Mouse (Mus musculus) midbrain, embryonic 14.5 days (tissue): ENCODE data around the gene Dpm3. TPM values are rescaled to one million over a fixed set of nuclear protein-coding genes. Genes with fewer than 3 reads are reported as not detected.
A peak's percentile ranks its signal among the peaks of the same experiment; 100 is the strongest.

Source experiments
- ATAC-seq: fragments of 200-750 bp; cut with Nextera tagmentation; 2 replicates; pipeline ENCODE4 v1.8.0; 2017; ENCODE audit warnings: moderate number of reproducible peaks, moderate library complexity; ENCODE audit not compliant: low FRiP score, low TSS enrichment
- DNase-seq: peaks from one replicate; pipeline ENCODE4 v3.0.0-alpha.2; 2015
- H3K27ac ChIP-seq: fragments of 300-500 bp; sonication (generic); replicated peaks from 2 replicates; pipeline ENCODE4 v1.5.1; 2014; ENCODE audit warnings: mild to moderate bottlenecking, low read depth, low read length, moderate library complexity
- H3K27me3 ChIP-seq: fragments of 300-500 bp; sonication (generic); 2 replicates; pipeline ENCODE4 v1.6.1; 2014; ENCODE audit warnings: low read length, control low read depth, mixed read lengths; ENCODE audit not compliant: control insufficient read depth, insufficient read depth
- H3K36me3 ChIP-seq: fragments of 300-500 bp; sonication (generic); 2 replicates; pipeline ENCODE4 v1.6.1; 2014; ENCODE audit warnings: low read length, control low read depth; ENCODE audit not compliant: control insufficient read depth, insufficient read depth
- H3K4me1 ChIP-seq: fragments of 300-500 bp; sonication (generic); 2 replicates; pipeline ENCODE4 v1.6.1; 2014; ENCODE audit warnings: mild to moderate bottlenecking, antibody characterized with exemption, low read length, control low read depth; ENCODE audit not compliant: control insufficient read depth, insufficient read depth
- H3K4me2 ChIP-seq: fragments of 300-500 bp; sonication (generic); 2 replicates; pipeline ENCODE4 v1.6.1; 2014; ENCODE audit warnings: mild to moderate bottlenecking, low read length, moderate library complexity
- H3K4me3 ChIP-seq: fragments of 300-500 bp; sonication (generic); replicated peaks from 2 replicates; pipeline ENCODE4 v1.5.1; 2014; ENCODE audit warnings: low read depth, low read length
- H3K9ac ChIP-seq: fragments of 300-500 bp; sonication (generic); replicated peaks from 2 replicates; pipeline ENCODE4 v1.6.1; 2014; ENCODE audit warnings: mild to moderate bottlenecking, low read length, moderate library complexity
- H3K9me3 ChIP-seq: fragments of 300-500 bp; sonication (generic); 2 replicates; pipeline ENCODE4 v1.6.1; 2016; ENCODE audit warnings: low read length, control low read depth, mixed read lengths; ENCODE audit not compliant: control insufficient read depth
- WGBS: fragments of 180-500 bp; shearing (Covaris S2); extraction: QIAGEN DNeasy Blood & Tissue Kit; methylation state at CpG from one replicate; pipeline ENCODE4 v1.1.7; 2014; 5-methylcytosine and 5-hydroxymethylcytosine counted together
- polyA plus RNA-seq: library from polyadenylated mRNA; unstranded; fragments of >200 nt; fragmentation: Nextera tagmentation; extraction: Ambion mirVana; gene quantifications from 2 replicates; pipeline ENCODE4 v1.2.1, GENCODE M21; 2014

Gene Dpm3
- polyA plus RNA-seq, 1 experiment from 2014 or later, result 71.6 TPM

DNA sequence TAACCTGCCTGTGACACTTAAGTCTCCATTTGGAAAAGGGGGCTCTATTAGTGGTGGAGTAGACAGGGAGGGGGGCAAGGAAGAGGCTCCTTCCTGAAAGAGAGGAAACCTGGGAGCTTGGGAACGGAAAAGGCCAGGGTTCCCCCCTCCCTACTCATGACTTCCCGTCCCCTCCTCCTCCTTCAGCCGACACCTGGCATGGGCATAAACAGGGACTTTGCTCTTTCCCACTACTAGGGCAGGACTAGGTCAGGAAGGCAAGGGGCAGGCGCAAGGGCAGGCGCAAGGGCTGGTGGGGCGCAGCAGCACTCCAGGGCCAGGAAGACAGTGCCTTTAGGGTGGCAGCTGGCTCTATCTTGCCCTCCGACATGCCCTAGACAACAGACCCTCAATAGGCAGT lies 18.9 kb downstream of the Dpm3 start:
- Histone ChIP-seq H3K4me3 (no peak overlapping the region), H3K27ac (no peak overlapping the region), H3K9ac (no peak overlapping the region), H3K36me3 (no peaks in the 10 kb centered on the region), H3K9me3 (no peaks in the 10 kb centered on the region), H3K27me3 (peaks cover 29% of the 10 kb centered on the region), H3K4me2 (no peak overlapping the region), H3K4me1 (peaks cover 21% of the 10 kb centered on the region; the same call in 1 of the 2 replicates)
- 79% methylated on average over 7 of the region's 7 CpGs for WGBS
- no peak for DNase-seq
- ATAC-seq, result no peak

DNA sequence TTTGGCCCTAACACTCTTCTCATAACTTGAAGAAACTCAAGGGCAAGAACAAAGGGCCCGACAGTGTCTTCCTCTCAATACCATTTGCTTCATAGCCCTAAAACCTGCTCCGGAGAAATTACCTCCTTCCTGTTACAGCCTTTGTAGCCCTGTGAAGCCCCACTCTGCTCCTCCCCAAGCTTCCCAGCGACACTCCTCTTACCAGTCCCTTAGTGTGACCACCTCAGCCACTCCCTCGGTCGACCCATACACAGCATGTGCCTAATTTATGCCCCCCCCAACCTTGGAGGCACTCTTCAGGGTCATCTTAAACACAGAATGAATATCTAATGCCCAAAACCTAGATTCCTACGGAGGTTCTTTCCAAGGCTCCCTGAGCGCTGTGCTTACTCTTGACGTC lies 19.5 kb downstream of the Dpm3 start:
- ATAC-seq (no peak), DNase-seq (no peak)
- Histone ChIP-seq H3K36me3 (no peaks in the 10 kb centered on the region), H3K27me3 (peaks cover 29% of the 10 kb centered on the region), H3K9ac (no peak overlapping the region; the same call in 1 of the 2 replicates), H3K4me1 (peaks cover 21% of the 10 kb centered on the region; the same call in 1 of the 2 replicates), H3K27ac (no peak overlapping the region), H3K4me3 (peak overlapping the region; percentile 44), H3K4me2 (peak overlapping the region; percentile 93), H3K9me3 (no peaks in the 10 kb centered on the region)
- WGBS, result 30% methylated on average over 8 of the region's 8 CpGs

DNA sequence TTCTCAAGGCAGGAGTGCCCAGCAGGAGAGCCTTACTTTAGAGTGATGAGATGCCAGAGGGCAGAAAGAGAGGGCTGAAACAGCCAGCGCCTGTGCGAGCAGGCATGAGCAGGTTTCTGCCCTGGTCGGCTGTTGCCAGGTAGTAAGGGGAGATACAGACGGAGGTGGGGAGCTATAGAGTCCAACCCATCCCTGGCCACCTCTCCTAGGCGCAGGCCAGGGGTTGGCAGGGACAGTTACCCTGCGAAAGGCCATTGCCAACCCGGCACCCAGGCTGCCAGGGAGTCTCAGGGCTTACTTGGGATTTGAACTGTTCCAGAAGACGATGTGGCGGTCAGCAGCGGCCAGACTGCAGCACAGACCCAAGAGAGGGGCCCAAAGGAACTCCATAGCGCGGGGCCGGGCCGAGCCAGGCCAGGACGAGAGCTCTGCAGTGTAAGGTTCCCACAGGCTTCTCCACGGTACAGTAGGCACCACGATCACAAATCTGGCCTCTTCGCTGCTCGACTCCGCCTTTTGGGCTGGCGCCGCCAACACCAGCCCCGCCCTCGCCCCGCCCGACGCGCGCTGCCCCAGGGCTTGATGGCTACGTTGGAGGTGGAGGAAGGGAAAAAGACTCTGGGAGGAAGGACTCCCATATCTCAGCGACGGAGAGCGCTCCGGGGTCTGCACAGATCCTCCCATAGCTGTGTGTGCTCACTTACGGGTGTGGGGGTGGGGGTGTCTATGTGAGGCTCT lies 20.2 kb downstream of the Dpm3 start:
- no peaks in the 10 kb centered on the region for H3K9me3 ChIP-seq
- no peaks in the 10 kb centered on the region for H3K36me3 ChIP-seq
- peak; percentile 56 for ATAC-seq
- H3K4me3 ChIP-seq, result peak overlapping the region; percentile 44
- peak; percentile 83 for DNase-seq
- H3K27ac ChIP-seq, result no peak overlapping the region
- WGBS, result 4% methylated on average over 35 of the region's 35 CpGs
- H3K4me1 ChIP-seq, result peaks cover 21% of the 10 kb centered on the region; the same call in 1 of the 2 replicates
- H3K9ac ChIP-seq, result peak overlapping the region; percentile 43; the same call in 1 of the 2 replicates
- peaks cover 29% of the 10 kb centered on the region for H3K27me3 ChIP-seq
- H3K4me2 ChIP-seq, result peak overlapping the region; percentile 93

DNA sequence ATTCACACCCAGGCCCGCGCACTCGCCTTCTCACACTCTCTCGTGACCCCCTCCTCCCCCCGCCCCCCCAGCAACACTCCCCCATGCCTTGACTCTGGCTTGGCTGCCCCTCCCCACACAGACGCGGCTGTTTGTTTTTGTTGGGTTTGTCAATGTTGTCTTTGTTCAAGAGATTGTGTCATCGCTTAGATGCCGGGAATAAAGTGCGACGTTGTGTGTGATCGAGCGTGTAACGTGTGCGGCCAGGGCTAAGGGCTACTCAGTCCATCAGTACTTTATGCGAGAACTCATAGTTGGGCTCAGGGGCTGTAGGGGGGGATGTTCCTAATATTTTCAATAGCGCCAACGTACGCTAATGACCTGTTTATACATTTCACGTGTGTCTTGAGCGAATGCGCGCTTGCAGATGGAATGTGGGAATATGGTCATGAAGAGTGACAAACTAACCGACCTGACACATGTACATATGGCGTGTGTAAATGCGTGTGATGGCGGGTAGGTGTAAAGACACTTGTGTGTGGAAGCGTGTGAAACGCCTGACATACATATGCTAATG lies 21.0 kb downstream of the Dpm3 start:
- Histone ChIP-seq H3K9me3 (no peaks in the 10 kb centered on the region), H3K27me3 (peaks cover 29% of the 10 kb centered on the region), H3K27ac (no peak overlapping the region), H3K36me3 (no peaks in the 10 kb centered on the region), H3K4me2 (peak overlapping the region; percentile 93), H3K4me3 (peak overlapping the region; percentile 44), H3K4me1 (peaks cover 21% of the 10 kb centered on the region; the same call in 1 of the 2 replicates), H3K9ac (peak overlapping the region; percentile 57)
- peak; percentile 21; the same call in 1 of the 2 replicates for ATAC-seq
- WGBS, result under 1% methylated on average over 29 of the region's 29 CpGs
- DNase-seq, result peak; percentile 49

DNA sequence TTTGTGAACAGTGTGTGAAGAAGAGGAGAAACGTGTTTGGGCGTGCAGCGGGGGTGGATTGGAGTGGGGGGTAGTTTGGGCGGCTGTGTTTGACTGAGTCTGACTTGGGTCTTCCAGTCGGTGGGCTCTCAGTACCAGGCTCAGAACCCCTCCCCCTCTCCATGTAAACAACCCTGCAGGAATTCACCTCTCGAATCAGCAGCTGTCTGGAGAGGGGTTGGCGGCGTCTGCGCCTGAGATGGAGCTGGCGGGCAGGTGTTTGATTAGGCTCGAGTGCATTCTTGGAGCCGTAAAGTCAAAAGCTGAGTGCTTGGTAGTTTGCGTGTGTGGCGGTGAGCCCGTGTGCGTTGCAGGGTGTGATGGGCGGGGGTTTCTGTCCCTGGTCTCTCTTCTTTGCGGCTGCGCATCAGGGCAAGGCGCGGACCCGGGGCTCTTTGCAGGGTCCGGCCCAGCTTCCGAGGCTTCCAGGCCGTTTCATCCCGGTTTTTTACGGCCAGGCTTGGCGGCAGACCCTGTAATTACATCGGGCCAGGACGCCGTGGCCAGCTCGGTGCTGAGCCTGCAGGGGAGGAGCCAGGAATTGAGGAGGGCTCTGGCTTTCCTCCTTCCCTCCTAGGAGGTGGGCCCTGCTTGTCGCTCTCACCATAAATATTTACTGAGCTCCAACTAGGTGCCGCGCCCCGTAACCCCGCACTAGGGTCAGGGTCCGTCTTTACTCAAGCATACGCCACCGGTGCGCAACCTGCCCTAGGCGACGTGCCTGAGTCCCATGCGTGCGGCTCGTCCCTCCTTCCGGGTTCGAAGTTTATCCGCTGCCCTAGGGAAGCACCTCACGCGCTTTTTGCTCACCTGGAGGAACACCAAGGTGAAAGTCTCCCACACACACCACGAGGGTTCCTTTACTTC lies 21.7 kb downstream of the Dpm3 start, which contains the start of gene Efna1:
Gene Efna1, minus strand, starts transcription at position 537 of the 906 bp plus-strand sequence.
- peak within 1 kb of the TSS; percentile 93 for H3K4me2 ChIP-seq
- H3K9ac ChIP-seq, result peak within 1 kb of the TSS; percentile 57
- H3K27me3 ChIP-seq, result peaks cover 29% of the 10 kb centered on the region
- H3K36me3 ChIP-seq, result no peaks in the 10 kb centered on the region
- no peaks in the 10 kb centered on the region for H3K9me3 ChIP-seq
- H3K4me3 ChIP-seq, result peak within 1 kb of the TSS; percentile 44
- H3K4me1 ChIP-seq, result peaks cover 21% of the 10 kb centered on the region; the same call in 1 of the 2 replicates
- ATAC-seq, result peak; percentile 34; the same call in 1 of the 2 replicates
- peak; percentile 65 for DNase-seq
- no peak within 1 kb of the TSS; the same call in 1 of the 2 replicates for H3K27ac ChIP-seq
- WGBS, result under 1% methylated on average over 52 of the region's 52 CpGs

DNA sequence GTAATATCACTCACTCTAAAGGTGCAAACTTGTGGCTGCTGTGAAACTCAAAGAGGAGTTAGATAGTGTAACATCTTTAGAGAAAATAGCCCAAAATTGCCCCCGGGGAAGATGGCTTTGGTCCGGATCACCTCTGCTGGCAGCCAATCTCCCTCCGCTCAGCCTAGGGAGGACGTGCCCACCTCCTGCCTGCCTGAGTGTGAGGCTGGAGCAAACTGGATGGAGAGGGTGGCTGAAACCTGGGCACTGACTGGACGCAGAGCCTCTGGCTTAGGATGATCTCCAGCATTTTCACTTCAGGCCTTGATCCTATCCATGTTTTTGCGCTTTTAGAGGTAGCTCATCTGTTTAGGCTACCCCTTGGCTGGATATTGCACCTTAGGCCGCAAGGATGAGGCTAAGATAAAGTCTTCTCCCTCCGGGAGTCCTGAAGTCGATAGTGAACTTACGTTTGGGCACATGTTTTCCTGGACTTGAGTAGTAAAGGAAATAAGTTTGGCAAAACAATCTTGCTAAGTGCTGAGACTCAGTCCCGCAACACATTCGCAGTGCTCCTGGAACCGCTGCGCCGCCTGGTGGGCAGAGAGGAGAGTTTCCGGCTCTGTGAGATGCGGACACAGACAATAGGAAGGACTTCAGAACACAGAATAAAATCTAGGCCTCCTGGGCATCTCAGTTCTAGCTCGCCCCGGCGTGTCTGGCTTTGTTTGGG lies 22.6 kb downstream of the Dpm3 start:
- peak overlapping the region; percentile 93 for H3K4me2 ChIP-seq
- H3K9ac ChIP-seq, result peak overlapping the region; percentile 57; the same call in 1 of the 2 replicates
- DNase-seq (peak; percentile 93), ATAC-seq (no peak)
- no peaks in the 10 kb centered on the region for H3K9me3 ChIP-seq
- H3K27ac ChIP-seq, result no peak overlapping the region
- H3K4me1 ChIP-seq, result peaks cover 21% of the 10 kb centered on the region; the same call in 1 of the 2 replicates
- H3K4me3 ChIP-seq, result peak overlapping the region; percentile 44
- 10% methylated on average over 20 of the region's 20 CpGs for WGBS
- peaks cover 29% of the 10 kb centered on the region for H3K27me3 ChIP-seq
- H3K36me3 ChIP-seq, result no peaks in the 10 kb centered on the region

DNA sequence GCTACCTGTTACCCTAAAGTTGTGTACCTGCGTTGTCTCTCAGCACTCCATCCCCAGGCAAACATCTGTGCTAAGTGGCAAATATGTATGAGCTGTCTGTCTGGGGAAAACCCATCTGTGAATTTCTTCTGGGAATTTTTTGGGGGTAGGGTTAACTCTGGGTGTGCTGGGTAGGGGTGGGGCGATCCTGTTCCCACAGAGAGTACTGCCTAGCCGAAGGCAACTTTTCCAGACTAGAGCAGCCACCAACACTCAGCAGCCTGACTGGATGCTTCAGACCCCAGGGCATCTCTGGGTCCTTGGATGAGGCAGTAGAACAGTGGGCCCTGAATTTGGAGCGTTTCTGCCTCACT lies 23.1 kb downstream of the Dpm3 start:
- 28% methylated on average over 4 of the region's 4 CpGs for WGBS

DNA sequence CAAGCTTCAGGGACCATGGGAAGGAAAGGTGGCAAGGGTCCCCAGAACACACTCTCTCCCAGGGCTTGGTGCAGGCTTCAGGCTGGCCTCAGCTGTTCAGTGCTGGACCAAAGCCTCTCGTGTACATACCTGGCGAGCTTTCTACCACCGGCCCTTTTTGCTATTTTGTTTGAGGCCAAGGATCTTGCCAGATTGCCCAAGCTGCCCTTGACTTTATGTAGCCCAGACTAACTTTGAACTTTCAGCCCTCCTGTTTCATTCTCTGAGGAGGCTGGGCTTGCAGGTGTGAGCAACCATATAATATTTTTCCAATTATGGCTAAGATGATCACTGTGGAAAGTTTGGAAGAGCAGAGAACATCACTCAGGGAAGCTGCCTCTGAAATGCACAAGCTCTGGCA lies 25.1 kb downstream of the Dpm3 start:
- Histone ChIP-seq H3K9me3 (no peaks in the 10 kb centered on the region), H3K27ac (no peak overlapping the region), H3K4me2 (no peak overlapping the region), H3K4me1 (peaks cover 16% of the 10 kb centered on the region; the same call in 1 of the 2 replicates), H3K4me3 (no peak overlapping the region), H3K36me3 (no peaks in the 10 kb centered on the region), H3K27me3 (peaks cover 16% of the 10 kb centered on the region), H3K9ac (no peak overlapping the region)
- 92% methylated on average over 3 of the region's 3 CpGs for WGBS
- ATAC-seq (no peak), DNase-seq (no peak)

More for the DNA sequence above, 23.1 kb downstream of the Dpm3 start:
- no peak overlapping the region for H3K27ac ChIP-seq
- H3K27me3 ChIP-seq, result peaks cover 29% of the 10 kb centered on the region
- DNase-seq (no peak), ATAC-seq (no peak)
- H3K4me2 ChIP-seq, result no peak overlapping the region
- H3K9me3 ChIP-seq, result no peaks in the 10 kb centered on the region
- H3K9ac ChIP-seq, result no peak overlapping the region
- no peaks in the 10 kb centered on the region for H3K36me3 ChIP-seq
- peaks cover 21% of the 10 kb centered on the region; the same call in 1 of the 2 replicates for H3K4me1 ChIP-seq
- H3K4me3 ChIP-seq, result no peak overlapping the region
